ENCODE assay signal across 19 mouse cellular contexts in genomic region chr15:97048267-97048666, GRCm38 (mm10). TPM values are rescaled to one million over a fixed set of nuclear protein-coding genes. Genes with fewer than 3 reads are reported as not detected.
DNase-seq lines count a peak whose midpoint lies in the region; ATAC-seq lines count a peak whose summit lies in the region.
"Had no signal": no experiment of that assay in that cellular context is flagged by ENCODE, and none has a peak within 500 bp of the region (broad histone marks: within the 10 kb centered on the region; RNA-seq: fewer than 3 reads in every experiment).

No protein-coding gene starts in this region.

- H3K9me3 ChIP-seq in heart, embryonic 11.5 days (replicated peaks; ENCODE audit: control insufficient read depth, low read length): no peaks in the 10 kb centered on the region
- no peaks in the 10 kb centered on the region for H3K9me3 ChIP-seq in liver, embryonic 12.5 days (replicated peaks)
- H3K9me3 ChIP-seq in liver, embryonic 11.5 days (ENCODE audit: control insufficient read depth, low read length): no peaks in the 10 kb centered on the region
- H3K9me3 ChIP-seq: hindbrain, embryonic 13.5 days had no signal

- H3K9ac ChIP-seq in heart, embryonic 11.5 days (ENCODE audit: low read depth, low read length): no peak overlapping the region
- H3K9ac ChIP-seq in liver, embryonic 12.5 days: no peak overlapping the region
- no peak overlapping the region for H3K9ac ChIP-seq in liver, embryonic 11.5 days (ENCODE audit: low read depth, low read length)
- H3K9ac ChIP-seq: hindbrain, embryonic 13.5 days had no signal

- H3K4me2 ChIP-seq in heart, embryonic 11.5 days: no peak overlapping the region
- H3K4me2 ChIP-seq in liver, embryonic 12.5 days: no peak overlapping the region
- H3K4me2 ChIP-seq in liver, embryonic 11.5 days: no peak overlapping the region
- H3K4me2 ChIP-seq: hindbrain, embryonic 13.5 days had no signal

- DNase-seq in heart, adult 8-10 months (ENCODE audit: low spot score): no peak
- DNase-seq in liver, embryonic 11.5 days (ENCODE audit: low spot score): no peak
- DNase-seq in ZHBTc4 (ENCODE audit: low read depth, low spot score): peak; percentile 71
- DNase-seq in neural tube, embryonic 10.5 days (ENCODE audit: extremely low spot score, low spot score): no peak
- DNase-seq: adrenal gland, adult 2 months; adrenal gland, postnatal 25 days; cerebellum, adult 18-20 months; cerebellum, postnatal 10 days; gastrocnemius, postnatal 36 days; heart, adult 2 months; kidney, adult 11 months had no signal

- H3K4me3 ChIP-seq in heart, embryonic 11.5 days (ENCODE audit: low read depth, low read length): no peak overlapping the region
- no peak overlapping the region for H3K4me3 ChIP-seq in liver, embryonic 12.5 days
- H3K4me3 ChIP-seq in liver, embryonic 11.5 days (ENCODE audit: low read depth, low read length): no peak overlapping the region
- H3K4me3 ChIP-seq: embryonic facial prominence, embryonic 10.5 days; heart, adult 2 months; hindbrain, embryonic 13.5 days had no signal

- ATAC-seq in heart, embryonic 11.5 days (replicated peaks; ENCODE audit: insufficient number of reproducible peaks, low FRiP score, low TSS enrichment): no peak
- peak; percentile 42; the same call in 1 of the 2 replicates for ATAC-seq in liver, embryonic 12.5 days
- ATAC-seq in liver, embryonic 11.5 days (replicated peaks; ENCODE audit: low FRiP score): no peak
- ATAC-seq: forebrain, embryonic 14.5 days; hindbrain, postnatal 0 days had no signal

- H3K27me3 ChIP-seq in heart, embryonic 11.5 days (ENCODE audit: control insufficient read depth, insufficient read depth, low read length): no peaks in the 10 kb centered on the region
- H3K27me3 ChIP-seq in liver, embryonic 12.5 days (replicated peaks): no peaks in the 10 kb centered on the region
- no peaks in the 10 kb centered on the region for H3K27me3 ChIP-seq in liver, embryonic 11.5 days (replicated peaks; ENCODE audit: control insufficient read depth, insufficient read depth, low read length)

- H3K4me1 ChIP-seq in heart, embryonic 11.5 days (ENCODE audit: control insufficient read depth, insufficient read depth, low read length): peaks cover 27% of the 10 kb centered on the region
- peaks cover 21% of the 10 kb centered on the region; the same call in 1 of the 2 replicates for H3K4me1 ChIP-seq in liver, embryonic 12.5 days
- H3K4me1 ChIP-seq in liver, embryonic 11.5 days (replicated peaks; ENCODE audit: control insufficient read depth, insufficient read depth, low read length): peaks cover 21% of the 10 kb centered on the region
- H3K4me1 ChIP-seq: hindbrain, embryonic 13.5 days had no signal

- H3K36me3 ChIP-seq in heart, embryonic 11.5 days (ENCODE audit: control insufficient read depth, insufficient read depth, low read length): no peaks in the 10 kb centered on the region
- no peaks in the 10 kb centered on the region for H3K36me3 ChIP-seq in liver, embryonic 12.5 days
- no peaks in the 10 kb centered on the region for H3K36me3 ChIP-seq in liver, embryonic 11.5 days (ENCODE audit: control insufficient read depth, insufficient read depth, low read length)
- H3K36me3 ChIP-seq: embryonic facial prominence, embryonic 10.5 days; hindbrain, embryonic 13.5 days had no signal

- 0 out of 2 replicates have a peak overlapping the region, but pooled peaks have one; percentile 10 for H3K27ac ChIP-seq in heart, embryonic 11.5 days (ENCODE audit: low read depth, low read length)
- H3K27ac ChIP-seq in liver, embryonic 12.5 days: no peak overlapping the region
- no peak overlapping the region for H3K27ac ChIP-seq in liver, embryonic 11.5 days (ENCODE audit: low read depth, low read length)
- H3K27ac ChIP-seq: heart, adult 2 months; hindbrain, embryonic 13.5 days; hindbrain, postnatal 0 days had no signal

- WGBS in heart, embryonic 11.5 days (ENCODE audit: insufficient replicate concordance): 80% methylated on average over 5 of the region's 5 CpGs
- 53% methylated on average over 5 of the region's 5 CpGs for WGBS in liver, embryonic 12.5 days (ENCODE audit: insufficient replicate concordance)
- 55% methylated on average over 5 of the region's 5 CpGs for WGBS in liver, embryonic 11.5 days

RNA-seq across cellular contexts. Expression of gene Slc38a4, which starts 7.5 kb away (rescaled TPM):
- 177 and 185 TPM in 2 replicates for polyA plus RNA-seq in heart, embryonic 11.5 days (2014; fragmentation: Nextera tagmentation; extraction: Ambion mirVana)
- total RNA-seq in heart, adult 8-10 months (2022): 1 to 10 TPM; 3.0 to 5.3 (median 3.7) TPM
- polyA plus RNA-seq in liver, embryonic 12.5 days (2016; fragmentation: Nextera tagmentation; extraction: Ambion mirVana): 43.1 and 45.1 TPM in 2 replicates
- 74.8 and 84.2 TPM in 2 replicates for polyA plus RNA-seq in liver, embryonic 11.5 days (2014; fragmentation: Nextera tagmentation; extraction: Ambion mirVana)
- total RNA-seq: hematopoietic stem cell, adult 5-6 weeks; MEL had no signal
